Mouse (Mus musculus): ENCODE data around the gene Fam20b.
A peak's percentile ranks its signal among the peaks of the same experiment; 100 is the strongest.

The Fam20b gene

DNA sequence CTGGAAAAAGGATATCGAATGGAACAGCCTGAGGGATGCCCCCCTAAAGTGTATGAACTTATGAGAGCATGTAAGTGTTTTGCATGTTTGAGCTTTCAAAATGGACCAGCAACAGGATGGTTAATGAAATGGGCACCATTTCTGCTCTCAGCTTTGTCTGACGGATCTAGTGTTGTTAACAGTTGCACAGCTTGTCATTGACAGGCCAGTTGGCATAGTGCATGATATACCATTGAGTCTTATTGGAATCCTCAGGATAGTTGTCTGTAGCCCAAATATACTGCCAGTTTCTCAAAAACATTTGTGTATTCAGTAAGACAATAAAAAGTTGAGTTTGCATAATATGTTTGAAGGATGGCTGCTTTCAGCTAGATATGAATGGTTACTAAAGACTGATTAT is 83.7 kb downstream of the Fam20b start:
- no peak for DNase-seq (ENCODE audit: low read depth)

- DNase-seq (ENCODE audit: low read depth), result peak; percentile 75
Observed at GRCm38 (mm10) chr1:156633095-156633494, 85.8 kb downstream of the Fam20b start.

DNA sequence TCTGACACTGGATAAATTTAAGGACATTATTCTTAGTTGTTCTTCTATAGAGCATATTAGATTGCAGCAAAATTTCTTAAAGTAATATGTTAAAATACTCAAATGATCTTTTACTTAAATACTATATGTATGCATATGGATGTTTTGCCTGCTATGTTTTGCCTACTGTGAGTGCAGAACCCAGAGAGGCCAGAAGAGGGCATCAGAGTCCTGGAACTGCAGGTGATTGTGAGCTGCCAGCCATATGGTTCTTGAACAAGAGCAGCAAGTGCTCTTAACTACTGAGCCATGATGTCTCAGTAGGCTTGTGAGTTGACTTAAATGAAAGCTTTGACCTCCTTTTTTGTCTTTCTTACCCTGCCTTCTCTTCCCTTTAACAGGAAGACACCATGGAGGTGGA is 87.9 kb downstream of the Fam20b start:
- peak; percentile 34 for DNase-seq (ENCODE audit: low read depth)

- no peak for DNase-seq (ENCODE audit: low read depth)
Observed at GRCm38 (mm10) chr1:156629984-156630383, 88.9 kb downstream of the Fam20b start.

Measured in naive thymus-derived CD4-positive, alpha-beta T cell, adult 2 months (primary cell).